Comparison of ENCODE assay signal across 8 mouse cellular contexts in genomic region chr10:23076691-23077385, GRCm38 (mm10).
DNase-seq lines count a peak whose midpoint lies in the region; ATAC-seq and TF ChIP-seq lines count a peak whose summit lies in the region.

No protein-coding gene starts in this region.

- in situ Hi-C loops in CH12.LX (cut with MboI; ENCODE audit: low pct_ligation_motif_present, low pct_unique_long_range_greater_than_20kb, low sequenced_read_pairs): no loop called here

- H3K36me3 ChIP-seq in CH12.LX (replicated peaks in 1 of 2; ENCODE audit: control insufficient read depth in 1 of 2, insufficient read depth in 1 of 2, low read length in 1 of 2): no peaks in the 10 kb centered on the region
- no peaks in the 10 kb centered on the region for H3K36me3 ChIP-seq in heart, embryonic 10.5 days
- H3K36me3 ChIP-seq in midbrain, embryonic 12.5 days: no peaks in the 10 kb centered on the region

- peak overlapping the region in 2 of 3 experiments; percentile 18 to 60 for H3K4me3 ChIP-seq in CH12.LX (replicated peaks in 1 of 3; ENCODE audit: low read depth in 2 of 3, low read length in 2 of 3, poor library complexity in 1 of 3)
- peak overlapping the region; percentile 33; the same call in 1 of the 2 replicates for H3K4me3 ChIP-seq in heart, embryonic 10.5 days
- no peak overlapping the region for H3K4me3 ChIP-seq in midbrain, embryonic 12.5 days

- H3K27ac ChIP-seq in CH12.LX (ENCODE audit: insufficient read depth, low read depth): no peak overlapping the region
- H3K27ac ChIP-seq in heart, embryonic 10.5 days: no peak overlapping the region
- no peak overlapping the region for H3K27ac ChIP-seq in midbrain, embryonic 12.5 days (replicated peaks)

- WGBS in heart, embryonic 10.5 days: 64% methylated on average over 21 of the region's 21 CpGs
- WGBS in midbrain, embryonic 12.5 days: 64% methylated on average over 21 of the region's 21 CpGs

- no peak for ATAC-seq in midbrain, embryonic 12.5 days (ENCODE audit: low FRiP score, low read depth)

- no peaks in the 10 kb centered on the region for H3K79me2 ChIP-seq in CH12.LX (replicated peaks; ENCODE audit: control insufficient read depth, extremely low read depth, insufficient read depth, poor library complexity, severe bottlenecking)

- peak; percentile 14 for DNase-seq in adrenal gland, adult 2 months
- DNase-seq in adrenal gland, adult 18-20 months (ENCODE audit: low spot score in 2 of 2): no peak
- no peak for DNase-seq in CH12.LX (ENCODE audit: extremely low read depth)
- no peak for DNase-seq in heart, embryonic 10.5 days (ENCODE audit: low spot score)
- DNase-seq in kidney, postnatal 36 days: peak; percentile 38 to 55
- no peak for DNase-seq in thymus, adult 18-20 months
- no peak for DNase-seq in layer of hippocampus, adult 8-10 months (ENCODE audit: low spot score in 2 of 2)

- dilution Hi-C loops in CH12.LX (cut with MboI; ENCODE audit: extremely low pct_ligation_motif_present, extremely low pct_unique_long_range_greater_than_20kb, low sequenced_read_pairs): no loop called here

- no peak for TF ChIP-seq EP300 in CH12.LX (IDR thresholded peaks at IDR 0.05; ENCODE audit: low read length)

- TF ChIP-seq CTCF in CH12.LX (conservative IDR thresholded peaks at IDR 0.05 in 1 of 2, IDR thresholded peaks at IDR 0.05 in 1 of 2; ENCODE audit: low read depth in 2 of 2, low read length in 2 of 2): no peak

- no peaks in the 10 kb centered on the region for H3K9me3 ChIP-seq in CH12.LX (replicated peaks; ENCODE audit: low read length)
- H3K9me3 ChIP-seq in heart, embryonic 10.5 days: no peaks in the 10 kb centered on the region
- H3K9me3 ChIP-seq in midbrain, embryonic 12.5 days: no peaks in the 10 kb centered on the region

- peak overlapping the region; percentile 67 for H3K9ac ChIP-seq in CH12.LX (ENCODE audit: insufficient read depth, low read depth)
- H3K9ac ChIP-seq in midbrain, embryonic 12.5 days (replicated peaks): no peak overlapping the region

- H3K4me2 ChIP-seq in CH12.LX (ENCODE audit: insufficient read depth, low read depth, poor library complexity, severe bottlenecking): peak overlapping the region; percentile 85
- peak overlapping the region; percentile 25 for H3K4me2 ChIP-seq in midbrain, embryonic 12.5 days (replicated peaks)

- no peaks in the 10 kb centered on the region for H3K27me3 ChIP-seq in CH12.LX (replicated peaks)
- H3K27me3 ChIP-seq in heart, embryonic 10.5 days (ENCODE audit: insufficient read depth, poor library complexity, severe bottlenecking): no peaks in the 10 kb centered on the region; the same call in 1 of the 2 replicates
- no peaks in the 10 kb centered on the region for H3K27me3 ChIP-seq in midbrain, embryonic 12.5 days

- H3K4me1 ChIP-seq in CH12.LX (ENCODE audit: control insufficient read depth in 1 of 2, insufficient read depth in 2 of 2): no peaks in the 10 kb centered on the region; a peak in 2 of 4 replicates
- H3K4me1 ChIP-seq in heart, embryonic 10.5 days: no peaks in the 10 kb centered on the region
- H3K4me1 ChIP-seq in midbrain, embryonic 12.5 days: no peaks in the 10 kb centered on the region

- no peak for TF ChIP-seq RAD21 in CH12.LX (IDR thresholded peaks at IDR 0.05; ENCODE audit: low read depth, low read length)

- TF ChIP-seq POLR2A in CH12.LX (IDR thresholded peaks at IDR 0.05; ENCODE audit: low read depth, low read length): peak; percentile 56

TF ChIP-seq in CH12.LX, 34 proteins besides CTCF, POLR2A, EP300 and RAD21:
- TF ChIP-seq ETS1 (conservative IDR thresholded peaks at IDR 0.05; ENCODE audit: low read depth, low read length) (no peak), MAX (IDR thresholded peaks at IDR 0.05; ENCODE audit: low read length) (peak; percentile 16; the same call in 1 of the 2 replicates), TBP (conservative IDR thresholded peaks at IDR 0.05; ENCODE audit: low read depth, low read length) (0 out of 2 replicates have a peak, but pooled peaks have one; percentile 60), GABPA (IDR thresholded peaks at IDR 0.05; ENCODE audit: insufficient replicate concordance, low read depth, low read length) (no peak), CHD2 (IDR thresholded peaks at IDR 0.05; ENCODE audit: low read length) (peak; percentile 95), NELFE (IDR thresholded peaks at IDR 0.05; ENCODE audit: low read depth, low read length) (peak; percentile 10; the same call in 1 of the 2 replicates)

Comparison
In these comparisons a context has a peak if more than half of its experiments do, and no peak if none do; other contexts are left out.
1. DNase-seq: peak in adrenal gland, adult 2 months (single experiment) and kidney, postnatal 36 days (2 of 2); none in adrenal gland, adult 18-20 months (0 of 2), CH12.LX (single experiment), heart, embryonic 10.5 days (single experiment), thymus, adult 18-20 months (0 of 2) and layer of hippocampus, adult 8-10 months (0 of 2).